Mouse (Mus musculus) layer of hippocampus, postnatal 14 days (tissue): ENCODE measurements around the gene Mpv17l. TPM values are rescaled to one million over a fixed set of nuclear protein-coding genes. Genes with fewer than 3 reads are reported as not detected.
A peak's percentile ranks its signal among the peaks of the same experiment; 100 is the strongest.
"Not testable (repeated sequence)": the region's sequence is repeated elsewhere in the genome, so short reads cannot be mapped to it uniquely, and the experiment has no call there.

Source experiments
- DNase-seq, 2 experiments: peaks; one replicate each; pipeline ENCODE4 v3.0.0; 2021 to 2022; ENCODE audit warnings: low spot score in 2 of 2, mixed read lengths in 1 of 2
- total RNA-seq, 2 experiments: library from RNA; stranded (reverse); gene quantifications; 2 replicates each; pipeline ENCODE4 v1.2.3; 2021

Gene Mpv17l
- total RNA-seq, 2 experiments from 2014 or later, result 75.7 to 78.4 TPM

GRCm38 (mm10) chr16:13922966-13923365 is 20.0 kb downstream of the Mpv17l start:
- not testable (repeated sequence) for DNase-seq

- no peak for DNase-seq
These were observed 24.6 kb downstream of the Mpv17l start for GRCm38 (mm10) chr16:13927456-13928075.

GRCm38 (mm10) chr16:13940139-13940846 is 37.3 kb downstream of the Mpv17l start:
- peak; percentile 78 to 87 for DNase-seq

- DNase-seq, result no peak
These were observed 38.0 kb downstream of the Mpv17l start for GRCm38 (mm10) chr16:13940847-13941395.

GRCm38 (mm10) chr16:13944178-13944577 is 41.2 kb downstream of the Mpv17l start:
- no peak for DNase-seq

- DNase-seq, result no peak
These were observed 41.8 kb downstream of the Mpv17l start for GRCm38 (mm10) chr16:13944752-13945151.

DNA sequence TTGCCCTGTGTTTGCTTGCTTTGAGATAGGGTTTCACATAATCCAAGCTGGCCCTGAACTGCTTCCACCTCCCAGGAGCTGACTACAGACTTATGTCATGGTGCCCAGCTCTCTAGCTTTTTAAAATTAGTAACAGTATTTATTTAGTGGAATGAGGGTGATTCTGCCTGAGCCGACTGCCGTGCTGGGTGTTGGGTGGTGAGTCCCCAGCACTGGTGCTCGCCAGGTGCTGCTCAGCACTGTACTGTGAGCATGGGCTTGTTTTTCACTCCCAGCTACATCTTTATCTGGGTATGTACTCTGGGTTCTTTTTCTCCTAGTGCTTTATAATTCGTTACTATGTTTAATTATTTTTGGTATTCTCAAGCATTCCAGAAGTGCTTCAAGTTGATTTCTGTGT is 42.2 kb downstream of the Mpv17l start:
- no peak for DNase-seq

GRCm38 (mm10) chr16:13946306-13946705 is 43.3 kb downstream of the Mpv17l start:
- no peak for DNase-seq

DNA sequence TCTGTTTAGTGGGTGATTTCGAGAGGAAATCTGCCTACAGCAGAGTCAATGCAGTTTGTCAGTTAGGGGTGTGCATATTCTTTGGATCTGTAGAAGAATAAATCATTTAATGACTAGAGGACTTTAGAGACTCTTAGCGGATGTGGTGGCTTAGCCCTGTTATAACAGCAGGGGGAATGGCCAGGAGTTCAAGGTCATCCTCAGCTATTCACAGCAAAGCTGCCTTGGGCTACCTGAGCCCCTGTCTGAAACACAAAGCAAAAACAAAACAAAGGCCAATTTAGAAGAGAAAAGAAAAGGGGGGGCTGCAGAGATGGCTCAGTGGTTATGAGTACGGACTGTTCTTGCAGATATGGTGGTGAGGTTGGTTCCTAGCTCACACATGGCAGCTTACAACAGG is 48.3 kb downstream of the Mpv17l start:
- no peak for DNase-seq

GRCm38 (mm10) chr16:13962053-13962452 is 59.1 kb downstream of the Mpv17l start:
- no peak for DNase-seq

DNA sequence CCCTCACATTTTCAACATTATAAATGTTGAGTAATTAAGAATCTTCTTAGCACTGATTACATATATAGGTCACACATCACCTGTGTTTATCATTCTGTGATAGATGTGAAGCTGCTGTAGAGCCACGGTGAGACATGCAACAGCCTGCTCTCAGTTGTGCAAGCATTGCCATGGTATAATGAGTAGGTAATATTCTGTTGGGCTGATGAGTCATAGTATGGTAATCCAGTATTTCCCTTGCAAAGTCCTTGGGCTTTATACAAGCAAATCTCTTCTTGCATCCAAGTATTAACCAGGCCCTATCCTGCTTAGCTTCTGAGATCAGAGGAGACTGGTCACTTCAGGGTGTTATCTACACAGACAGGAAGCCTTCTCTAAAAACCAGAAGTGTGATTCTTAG is 66.1 kb downstream of the Mpv17l start:
- DNase-seq, result no peak

DNA sequence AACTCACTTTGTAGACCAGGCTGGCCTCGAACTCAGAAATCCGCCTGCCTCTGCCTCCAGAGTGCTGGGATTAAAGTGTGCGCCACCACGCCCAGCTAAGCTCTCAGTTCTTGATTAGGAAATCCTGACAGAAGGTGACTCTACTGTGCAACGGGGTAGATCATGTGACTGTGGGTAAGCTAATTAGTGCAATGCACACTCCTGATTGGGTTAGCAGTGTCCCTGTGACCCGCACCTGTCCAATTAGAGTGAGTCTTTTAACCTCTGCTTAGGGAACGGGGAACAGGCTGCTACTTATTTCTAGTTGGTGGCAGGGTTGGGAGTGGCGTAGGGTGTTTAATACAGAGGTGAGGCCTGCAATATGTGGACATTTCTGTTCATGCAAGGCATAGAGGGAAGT is 69.1 kb downstream of the Mpv17l start:
- no peak for DNase-seq

DNA sequence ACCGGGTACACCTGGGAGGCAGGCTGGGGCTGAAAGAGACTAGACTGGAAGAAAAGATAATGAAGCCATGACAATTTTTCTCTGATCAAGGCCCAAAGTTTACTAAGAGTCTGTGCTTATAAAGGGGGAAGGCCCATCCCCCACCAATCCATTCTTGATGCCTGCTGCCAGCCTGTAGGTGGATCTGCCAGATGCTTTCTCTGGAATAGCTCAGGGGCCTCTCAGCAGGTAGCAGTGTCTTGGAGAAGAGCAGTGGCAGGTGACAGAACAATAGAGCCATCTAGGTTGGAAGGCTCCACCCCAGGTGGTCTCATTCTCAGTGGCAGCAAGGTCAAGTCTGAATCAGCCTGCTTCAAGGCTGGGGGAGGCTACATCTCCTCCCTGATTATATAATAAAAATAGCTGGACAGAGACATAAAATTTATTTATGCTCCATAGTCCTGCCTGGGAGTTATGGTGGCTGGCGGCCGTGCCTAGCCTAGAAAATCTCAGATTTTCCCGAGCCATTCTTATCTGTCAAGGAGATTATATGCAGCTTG is 73.5 kb downstream of the Mpv17l start:
- not testable (repeated sequence) for DNase-seq

- DNase-seq, result not testable (repeated sequence)
These were observed 74.1 kb downstream of the Mpv17l start for GRCm38 (mm10) chr16:13977026-13977425.

DNA sequence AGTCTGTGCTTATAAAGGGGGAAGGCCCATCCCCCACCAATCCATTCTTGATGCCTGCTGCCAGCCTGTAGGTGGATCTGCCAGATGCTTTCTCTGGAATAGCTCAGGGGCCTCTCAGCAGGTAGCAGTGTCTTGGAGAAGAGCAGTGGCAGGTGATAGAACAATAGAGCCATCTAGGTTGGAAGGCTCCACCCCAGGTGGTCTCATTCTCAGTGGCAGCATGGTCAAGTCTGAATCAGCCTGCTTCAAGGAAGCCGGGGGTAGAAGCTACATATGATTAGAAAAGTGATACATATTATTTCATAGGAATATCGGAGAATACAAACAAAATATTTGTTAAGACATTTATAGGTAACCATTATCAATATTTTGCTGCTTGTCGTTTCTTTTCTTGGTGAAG is 78.8 kb downstream of the Mpv17l start:
- DNase-seq, result not testable (repeated sequence)

- DNase-seq, result no peak
These were observed 80.2 kb downstream of the Mpv17l start for GRCm38 (mm10) chr16:13983161-13983560.

DNA sequence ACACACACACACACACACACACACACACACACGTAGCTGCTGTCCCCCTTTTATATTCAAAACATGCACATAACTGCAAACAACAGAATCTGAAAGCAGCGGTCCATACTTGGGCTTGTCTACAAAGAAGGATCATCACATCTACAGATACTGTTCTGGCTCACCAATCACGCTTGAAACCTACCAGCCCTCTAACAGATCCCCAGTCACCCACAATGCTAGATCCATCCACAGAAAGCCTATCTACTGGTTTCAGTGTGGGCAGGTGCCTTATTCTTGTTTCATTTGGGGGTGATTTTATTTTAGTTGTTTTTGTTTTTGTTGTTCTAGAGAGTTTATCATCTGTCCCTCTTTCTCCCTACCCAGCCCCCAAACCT is 83.2 kb downstream of the Mpv17l start:
- peak in 1 of 2 experiments; percentile 22 for DNase-seq

- peak; percentile 69 to 76 for DNase-seq
These were observed 83.9 kb downstream of the Mpv17l start, which contains the start of the genes 2900011O08Rik and Ifitm7 for GRCm38 (mm10) chr16:13986574-13987478. 2900011O08Rik (plus strand) TSS chr16:13986604. Ifitm7 (minus strand) TSS chr16:13986888.

- no peak for DNase-seq
These were observed 89.7 kb downstream of the Mpv17l start for GRCm38 (mm10) chr16:13992518-13993248.

GRCm38 (mm10) chr16:13994076-13994475 is 91.1 kb downstream of the Mpv17l start:
- DNase-seq, result no peak
